Mouse (Mus musculus) C2C12 (cell line): ENCODE results near the gene Tpgs1.

Source experiments
- CEBPB ChIP-seq: IDR thresholded peaks from one replicate; pipeline ENCODE4 v1.6.1; 2011; ENCODE audit warnings: low read depth, mild to moderate bottlenecking, control low read depth, moderate library complexity
- CTCF ChIP-seq: IDR thresholded peaks from one replicate; pipeline ENCODE4 v1.5.1; 2011; ENCODE audit not compliant: control insufficient read depth, insufficient read depth, insufficient read length
- FOSL1 ChIP-seq: IDR thresholded peaks from one replicate; pipeline ENCODE4 v1.8.0; 2011; ENCODE audit warnings: mild to moderate bottlenecking, low read length; ENCODE audit not compliant: poor library complexity, insufficient read depth, severe bottlenecking
- MAX ChIP-seq: IDR thresholded peaks from one replicate; pipeline ENCODE4 v1.6.1; 2011; ENCODE audit warnings: mild to moderate bottlenecking, control low read depth
- MYOG ChIP-seq: IDR thresholded peaks from one replicate; pipeline ENCODE4 v1.6.1; 2011; ENCODE audit not compliant: control insufficient read depth, insufficient read length; ENCODE audit errors: extremely low read depth
- USF1 ChIP-seq: IDR thresholded peaks from one replicate; pipeline ENCODE4 v1.6.1; 2011; ENCODE audit warnings: low read depth, mild to moderate bottlenecking, control low read depth, moderate library complexity

DNA sequence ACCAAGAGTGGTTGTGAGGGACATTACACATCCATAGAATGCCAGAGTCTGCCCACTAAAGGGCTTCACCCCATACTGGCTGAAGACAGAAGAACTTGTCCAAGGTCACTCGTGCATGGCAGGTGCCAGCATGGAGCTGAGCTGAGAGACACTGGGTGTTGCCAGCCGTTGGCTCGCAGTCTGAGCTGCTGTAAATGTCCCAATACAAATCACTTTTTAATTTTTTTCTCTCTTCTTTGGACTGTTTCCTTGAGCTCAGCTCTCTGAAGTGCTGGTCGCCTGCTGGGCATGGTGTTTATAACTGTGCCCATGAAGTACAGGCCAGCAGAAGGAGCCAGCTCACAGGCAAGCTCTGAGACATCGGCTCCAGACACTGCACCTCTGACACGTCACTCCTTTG, 53.9 kb downstream of the Tpgs1 start:
- no peak for TF ChIP-seq CTCF
- no peak for TF ChIP-seq MAX
- TF ChIP-seq CEBPB, result no peak
- TF ChIP-seq USF1, result no peak
- no peak for TF ChIP-seq MYOG
- TF ChIP-seq FOSL1, result no peak
